Mouse (Mus musculus) inflammation-experienced regulatory T-cells (primary cell): ENCODE results near the gene Gm10912. TPM values are rescaled to one million over a fixed set of nuclear protein-coding genes. Genes with fewer than 3 reads are reported as not detected.

ENCODE experiments used
- polyA plus RNA-seq, 2 experiments: library from polyadenylated mRNA; unstranded; fragments of 100-300 nt; shearing (Covaris generic); gene quantifications; one replicate each; pipeline ENCODE4 v1.2.1; 2017

Gene Gm10912
- under 1 TPM; 0.18 to 0.61 TPM for polyA plus RNA-seq

GRCm38 (mm10) chr2:104065526-104065925 lies at the start of gene Gm10912:
Gm10912 (plus strand) TSS chr2:104065826.

GRCm38 (mm10) chr2:104027458-104028138 lies 38.0 kb upstream of the Gm10912 start, which contains the start of gene Fbxo3:
Fbxo3 (plus strand) TSS chr2:104027721.

GRCm38 (mm10) chr2:104028139-104028723 lies 37.4 kb upstream of the Gm10912 start, which contains the start of gene 4931422A03Rik:
4931422A03Rik (minus strand) TSS chr2:104028361.

GRCm38 (mm10) chr2:104068450-104068849 lies 2.8 kb downstream of the Gm10912 start, which contains the start of gene Gm10799:
Gm10799 (minus strand) TSS chr2:104068550.

GRCm38 (mm10) chr2:104069704-104070185 lies 4.1 kb downstream of the Gm10912 start, which contains the start of gene Cd59b:
Cd59b (plus strand) TSS chr2:104069849.

GRCm38 (mm10) chr2:104095741-104096213 lies 30.2 kb downstream of the Gm10912 start, which contains the start of gene Cd59a:
Cd59a (plus strand) TSS chr2:104095801.

Other genes with a start within 250 kb of the Gm10912 start
- gene Lmo2, start 107.8 kb upstream of the Gm10912 start, polyA plus RNA-seq, result 1 to 10 TPM; 2.6 to 5.3 TPM
- 10 to 100 TPM; 39.4 to 50.5 TPM for gene Fbxo3, start 38.1 kb upstream of the Gm10912 start, polyA plus RNA-seq
- 1 to 10 TPM; 3.9 to 4.0 TPM for gene 4931422A03Rik, start 37.5 kb upstream of the Gm10912 start, polyA plus RNA-seq
- gene Gm10799, start 2.7 kb downstream of the Gm10912 start, polyA plus RNA-seq, result not detected
- gene Cd59b, start 4.0 kb downstream of the Gm10912 start, polyA plus RNA-seq, result under 1 TPM; 0.39 to 0.92 TPM
- gene Cd59a, start 30.0 kb downstream of the Gm10912 start, polyA plus RNA-seq, result 1 to 10 TPM in 1 of 2 experiments, under 1 TPM in 1; 0.40 to 1.3 TPM
- gene A930018P22Rik, start 56.9 kb downstream of the Gm10912 start, polyA plus RNA-seq, result not detected